Mouse (Mus musculus) neural tube, embryonic 15.5 days (tissue): ENCODE results near the gene Cend1. TPM values are rescaled to one million over a fixed set of nuclear protein-coding genes. Genes with fewer than 3 reads are reported as not detected.
"Not testable (repeated sequence)": the region's sequence is repeated elsewhere in the genome, so short reads cannot be mapped to it uniquely, and the experiment has no call there.

Experiments
- ATAC-seq: fragments of 200-750 bp; cut with Nextera tagmentation; 2 replicates; pipeline ENCODE4 v1.8.0; 2017; ENCODE audit warnings: mild to moderate bottlenecking, moderate TSS enrichment, moderate library complexity; ENCODE audit not compliant: low FRiP score
- H3K27ac ChIP-seq: fragments of 300-500 bp; sonication (generic); replicated peaks from 2 replicates; pipeline ENCODE4 v1.5.1; 2015; ENCODE audit warnings: mild to moderate bottlenecking, inconsistent platforms
- H3K27me3 ChIP-seq: fragments of 300-500 bp; sonication (generic); replicated peaks from 2 replicates; pipeline ENCODE4 v1.6.1; 2015; ENCODE audit warnings: inconsistent platforms
- H3K36me3 ChIP-seq: fragments of 300-500 bp; sonication (generic); 2 replicates; pipeline ENCODE4 v1.6.1; 2015; ENCODE audit warnings: inconsistent platforms
- H3K4me1 ChIP-seq: fragments of 300-500 bp; sonication (generic); 2 replicates; pipeline ENCODE4 v1.6.1; 2015; ENCODE audit warnings: inconsistent platforms
- H3K4me2 ChIP-seq: fragments of 300-500 bp; sonication (generic); 2 replicates; pipeline ENCODE4 v1.6.1; 2015; ENCODE audit warnings: inconsistent platforms, mild to moderate bottlenecking, moderate library complexity
- H3K4me3 ChIP-seq: fragments of 300-500 bp; sonication (generic); replicated peaks from 2 replicates; pipeline ENCODE4 v1.5.1; 2015; ENCODE audit warnings: mild to moderate bottlenecking, inconsistent platforms
- H3K9ac ChIP-seq: fragments of 300-500 bp; sonication (generic); replicated peaks from 2 replicates; pipeline ENCODE4 v1.6.1; 2015; ENCODE audit warnings: mild to moderate bottlenecking, inconsistent platforms
- H3K9me3 ChIP-seq: fragments of 300-500 bp; sonication (generic); replicated peaks from 2 replicates; pipeline ENCODE4 v1.6.1; 2016; ENCODE audit warnings: inconsistent platforms
- WGBS: fragments of 180-500 bp; shearing (Covaris S2); methylation state at CpG from one replicate; pipeline ENCODE4 v1.1.7; 2015; ENCODE audit warnings: mixed read lengths; 5-methylcytosine and 5-hydroxymethylcytosine counted together
- polyA plus RNA-seq: library from polyadenylated mRNA; unstranded; fragments of >200 nt; fragmentation: Nextera tagmentation; extraction: Ambion mirVana; gene quantifications from 2 replicates; pipeline ENCODE4 v1.2.1, GENCODE M21; 2015

Cend1 gene
- polyA plus RNA-seq, 1 experiment from 2014 or later = 208 TPM

DNA sequence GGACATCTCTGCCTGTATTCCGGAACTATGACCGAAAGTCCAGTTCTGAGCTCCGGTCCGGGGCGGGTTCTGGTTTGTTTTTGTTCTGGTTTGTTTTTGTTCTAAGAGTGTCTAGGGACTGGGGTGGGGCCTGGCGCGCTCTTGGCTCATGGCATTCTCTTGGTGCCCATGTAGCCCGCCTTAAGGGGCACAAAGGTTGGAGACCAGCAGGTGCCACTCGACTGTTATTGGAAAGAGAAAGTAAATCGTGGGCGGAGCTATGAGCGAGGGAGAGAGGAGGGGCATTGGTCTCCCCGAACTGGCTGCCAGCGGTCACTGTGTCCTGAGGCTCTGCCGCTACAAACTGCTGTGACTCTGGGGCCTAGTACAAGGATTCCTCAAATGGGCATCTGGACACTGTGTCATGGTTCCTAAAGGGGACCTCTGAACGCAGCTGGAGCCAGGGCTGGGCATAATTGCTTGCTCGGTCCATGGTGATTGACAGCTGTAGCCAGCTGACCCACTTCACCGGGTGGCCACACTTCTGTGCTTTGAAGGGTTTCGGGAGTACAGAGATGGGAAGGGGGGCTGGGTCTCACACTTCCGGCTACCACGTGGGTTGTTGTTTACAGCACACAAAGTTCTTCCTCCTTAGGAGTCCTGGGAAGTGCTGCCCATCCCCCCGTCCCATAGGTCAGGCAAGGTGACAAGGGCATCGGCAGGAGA lies 26.5 kb upstream of the Cend1 start:
- H3K4me2 ChIP-seq = peak overlapping the region; percentile 86
- peak overlapping the region; percentile 62 for H3K9ac ChIP-seq
- peak overlapping the region; percentile 68 for H3K27ac ChIP-seq
- peaks cover 34% of the 10 kb centered on the region for H3K36me3 ChIP-seq
- peak; percentile 33 for ATAC-seq
- H3K4me3 ChIP-seq = peak overlapping the region; percentile 61
- peaks cover 24% of the 10 kb centered on the region for H3K4me1 ChIP-seq
- peaks cover 18% of the 10 kb centered on the region for H3K27me3 ChIP-seq
- under 1% methylated on average over 23 of the region's 23 CpGs for WGBS
- no peaks in the 10 kb centered on the region for H3K9me3 ChIP-seq

DNA sequence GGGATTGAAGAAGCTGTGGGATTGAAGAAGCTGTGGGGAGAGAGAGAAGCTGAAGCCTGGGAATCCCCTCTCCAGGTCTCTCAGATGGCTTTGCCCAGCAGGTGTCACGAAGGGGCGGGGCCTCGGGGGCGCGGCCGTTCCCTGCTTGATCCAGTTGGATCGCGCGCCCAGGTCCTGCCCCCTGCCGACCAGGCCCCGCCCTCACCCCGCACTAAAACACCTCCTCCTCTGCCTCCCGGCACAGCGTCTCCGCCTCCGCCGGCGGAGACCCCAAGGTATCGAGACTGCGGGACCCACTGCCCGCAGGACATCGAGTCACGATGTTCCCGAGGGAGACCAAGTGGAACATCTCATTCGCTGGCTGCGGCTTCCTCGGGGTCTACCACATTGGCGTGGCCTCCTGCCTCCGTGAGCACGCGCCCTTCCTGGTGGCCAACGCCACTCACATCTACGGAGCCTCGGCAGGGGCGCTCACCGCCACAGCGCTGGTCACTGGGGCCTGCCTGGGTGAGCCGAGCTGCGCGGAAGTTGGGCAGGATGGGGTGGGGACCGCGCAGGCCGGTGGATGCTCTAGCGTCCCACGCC lies 25.8 kb upstream of the Cend1 start, which contains the start of gene Pnpla2:
Gene Pnpla2, plus strand, starts transcription at position 232 of the 585 bp plus-strand sequence.
- H3K36me3 ChIP-seq = peaks cover 41% of the 10 kb centered on the region
- ATAC-seq = peak; percentile 77
- H3K4me3 ChIP-seq = peak within 1 kb of the TSS; percentile 61
- no peaks in the 10 kb centered on the region for H3K9me3 ChIP-seq
- peak within 1 kb of the TSS; percentile 68 for H3K27ac ChIP-seq
- peak within 1 kb of the TSS; percentile 86 for H3K4me2 ChIP-seq
- peaks cover 11% of the 10 kb centered on the region for H3K27me3 ChIP-seq
- under 1% methylated on average over 45 of the region's 45 CpGs for WGBS
- peak within 1 kb of the TSS; percentile 62 for H3K9ac ChIP-seq
- H3K4me1 ChIP-seq = peaks cover 24% of the 10 kb centered on the region

DNA sequence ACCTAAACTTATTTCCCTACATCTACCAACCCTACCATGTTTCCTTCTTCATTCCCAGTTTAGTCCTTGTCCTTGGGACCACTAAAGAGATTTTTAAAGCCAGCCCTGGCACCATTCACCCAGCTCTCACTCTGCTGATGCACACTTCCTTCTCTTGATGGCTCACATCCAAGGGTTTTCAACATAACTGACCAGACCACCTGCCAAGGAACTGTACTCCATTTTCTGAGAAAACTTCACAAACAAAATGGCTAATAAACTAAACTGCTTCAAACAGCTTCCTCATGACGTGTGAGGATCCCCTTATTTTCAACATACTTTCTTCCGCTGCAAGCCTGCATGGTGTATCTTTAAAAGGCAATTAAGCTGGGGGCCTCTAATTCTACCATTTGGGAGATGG lies 24.3 kb upstream of the Cend1 start:
- Histone ChIP-seq H3K4me3 (no peak overlapping the region), H3K27ac (no peak overlapping the region), H3K9me3 (no peaks in the 10 kb centered on the region), H3K9ac (no peak overlapping the region), H3K4me2 (no peak overlapping the region), H3K36me3 (peaks cover 36% of the 10 kb centered on the region), H3K4me1 (peaks cover 30% of the 10 kb centered on the region), H3K27me3 (no peaks in the 10 kb centered on the region)
- 76% methylated on average over 2 of the region's 2 CpGs for WGBS
- ATAC-seq = no peak

DNA sequence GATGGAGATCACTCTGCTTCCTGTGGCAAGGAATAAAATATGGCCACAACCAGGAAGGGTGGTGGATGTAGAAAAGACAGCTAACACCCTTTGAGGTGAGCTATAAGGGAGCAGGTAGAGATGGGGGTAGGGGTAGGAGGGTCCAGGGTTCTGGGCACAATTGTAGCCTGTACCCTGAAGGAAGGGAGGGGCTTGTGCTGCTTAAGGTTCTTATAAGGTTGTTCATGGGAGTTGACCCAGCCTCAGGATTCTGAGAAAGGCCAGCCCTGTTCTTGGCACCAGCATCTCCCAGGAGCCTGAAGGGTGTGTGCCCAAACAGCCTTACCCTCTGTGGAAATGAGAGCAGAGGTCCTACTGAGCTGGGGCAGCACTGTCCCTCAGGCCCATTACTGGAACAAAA lies 22.6 kb upstream of the Cend1 start:
- ATAC-seq = no peak
- Histone ChIP-seq H3K4me1 (peaks cover 36% of the 10 kb centered on the region), H3K27me3 (no peaks in the 10 kb centered on the region)

DNA sequence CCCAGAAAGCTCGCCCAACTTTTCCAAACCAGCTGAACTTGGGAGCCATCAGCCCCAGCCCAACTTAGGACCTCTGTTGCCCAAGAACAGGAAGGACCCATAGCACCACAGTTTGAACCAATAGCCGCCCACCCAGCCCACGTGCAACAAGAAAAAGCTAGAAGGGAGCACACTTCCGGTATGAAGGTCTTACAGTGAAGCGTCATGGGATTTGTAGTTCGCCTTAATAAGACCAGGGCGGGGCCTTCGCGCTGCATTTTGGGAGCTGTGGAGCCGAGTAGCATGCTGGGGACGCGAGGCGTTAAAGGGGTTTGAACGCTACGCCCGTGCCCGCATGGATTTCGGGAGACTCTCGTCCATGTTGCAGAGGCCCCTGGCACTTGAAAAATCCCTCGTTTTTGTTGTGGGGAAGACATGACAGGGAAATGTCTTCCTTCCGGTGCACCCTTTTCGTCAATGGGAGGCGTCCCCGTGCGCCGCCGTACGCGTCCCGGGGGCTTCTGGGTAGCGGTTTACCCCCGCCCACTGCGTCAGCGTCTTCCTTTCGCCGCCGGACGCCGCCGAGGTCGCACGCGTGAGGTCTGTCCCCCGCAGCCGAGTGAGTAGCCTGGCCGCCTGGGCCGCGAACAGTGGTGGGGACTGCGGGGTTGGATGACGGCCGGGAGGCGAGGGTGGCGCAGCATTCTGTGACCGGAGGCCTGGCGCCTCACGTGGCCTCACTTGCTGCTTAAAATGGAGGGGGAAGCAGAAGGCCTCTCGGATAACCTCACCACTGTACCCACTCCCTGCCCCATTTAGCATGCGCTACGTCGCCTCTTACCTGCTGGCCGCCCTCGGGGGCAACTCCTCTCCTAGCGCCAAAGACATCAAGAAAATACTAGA lies 18.1 kb upstream of the Cend1 start, which contains the start of gene Rplp2:
Gene Rplp2, plus strand, starts transcription at position 261 of the 882 bp plus-strand sequence.
- H3K27me3 ChIP-seq = no peaks in the 10 kb centered on the region
- peak within 1 kb of the TSS; percentile 75 for H3K4me3 ChIP-seq
- no peaks in the 10 kb centered on the region for H3K9me3 ChIP-seq
- H3K4me1 ChIP-seq = peaks cover 40% of the 10 kb centered on the region
- H3K9ac ChIP-seq = peak within 1 kb of the TSS; percentile 83
- WGBS = under 1% methylated on average over 62 of the region's 63 CpGs
- peak within 1 kb of the TSS; percentile 66 for H3K4me2 ChIP-seq
- H3K36me3 ChIP-seq = peaks cover 34% of the 10 kb centered on the region
- peak within 1 kb of the TSS; percentile 96 for H3K27ac ChIP-seq
- ATAC-seq = peak; percentile 94

More for the DNA sequence above, 22.6 kb upstream of the Cend1 start:
- Histone ChIP-seq H3K27ac (no peak overlapping the region), H3K4me2 (no peak overlapping the region), H3K36me3 (peaks cover 38% of the 10 kb centered on the region), H3K9ac (no peak overlapping the region), H3K4me3 (no peak overlapping the region), H3K9me3 (no peaks in the 10 kb centered on the region)

DNA sequence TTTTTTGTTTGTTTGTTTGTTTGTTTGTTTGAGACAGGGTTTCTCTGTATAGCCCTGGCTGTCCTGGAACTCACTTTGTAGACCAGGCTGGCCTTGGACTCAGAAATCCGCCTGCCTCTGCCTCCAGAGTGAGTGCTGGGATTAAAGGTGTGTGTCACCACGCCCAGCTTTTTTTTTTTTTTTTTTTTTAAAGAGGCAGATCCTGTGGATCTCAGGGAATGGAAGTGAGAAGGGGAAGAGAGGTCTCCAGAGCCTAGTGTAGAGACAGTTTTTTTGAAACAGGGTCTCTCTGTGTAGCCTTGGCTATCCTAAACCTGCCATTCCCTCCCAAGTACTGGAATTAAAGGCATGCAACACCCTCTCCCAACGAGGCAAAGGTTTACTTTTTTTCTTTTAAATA lies 17.1 kb upstream of the Cend1 start:
- Histone ChIP-seq H3K4me2 (peak overlapping the region; percentile 66), H3K36me3 (peaks cover 24% of the 10 kb centered on the region), H3K27ac (peak overlapping the region; percentile 96; the same call in 1 of the 2 replicates), H3K4me1 (peaks cover 43% of the 10 kb centered on the region)
- ATAC-seq, H3K4me3 ChIP-seq, H3K27me3 ChIP-seq, H3K9me3 ChIP-seq, H3K9ac ChIP-seq: not testable (repeated sequence)
- WGBS = 89% methylated on average over 3 of the region's 3 CpGs

DNA sequence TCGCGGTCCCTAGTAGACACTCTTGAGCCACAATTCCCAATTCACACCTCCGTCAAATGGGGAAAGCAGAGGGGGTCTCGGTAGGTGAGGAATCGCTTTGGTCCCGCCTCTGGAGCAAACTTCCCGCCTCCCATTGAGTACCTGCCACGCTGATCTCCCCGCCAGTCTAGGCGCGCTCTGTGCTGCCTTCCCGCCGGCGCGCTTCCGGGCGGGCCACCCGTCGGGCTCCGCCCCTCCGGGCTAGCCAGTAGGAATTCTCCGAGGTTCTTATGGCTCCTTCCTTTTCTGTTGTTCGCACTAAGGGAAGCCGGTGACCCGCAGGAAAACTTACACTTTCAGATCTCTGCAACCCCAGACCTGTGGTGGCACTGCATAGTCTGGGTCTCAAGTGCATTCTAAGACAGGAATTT lies 14.5 kb upstream of the Cend1 start, which contains the start of gene Pidd1:
Gene Pidd1, minus strand, starts transcription at position 198 of the 410 bp plus-strand sequence.
- Histone ChIP-seq H3K4me2 (peak within 1 kb of the TSS; percentile 68), H3K27ac (no peak within 1 kb of the TSS), H3K4me1 (peaks cover 43% of the 10 kb centered on the region), H3K9me3 (no peaks in the 10 kb centered on the region), H3K9ac (peak within 1 kb of the TSS; percentile 38; the same call in 1 of the 2 replicates), H3K27me3 (no peaks in the 10 kb centered on the region), H3K36me3 (0 out of 2 replicates have a peak, but pooled peaks cover 4% of the 10 kb centered on the region), H3K4me3 (peak within 1 kb of the TSS; percentile 38)
- WGBS = under 1% methylated on average over 25 of the region's 25 CpGs
- ATAC-seq = no peak

DNA sequence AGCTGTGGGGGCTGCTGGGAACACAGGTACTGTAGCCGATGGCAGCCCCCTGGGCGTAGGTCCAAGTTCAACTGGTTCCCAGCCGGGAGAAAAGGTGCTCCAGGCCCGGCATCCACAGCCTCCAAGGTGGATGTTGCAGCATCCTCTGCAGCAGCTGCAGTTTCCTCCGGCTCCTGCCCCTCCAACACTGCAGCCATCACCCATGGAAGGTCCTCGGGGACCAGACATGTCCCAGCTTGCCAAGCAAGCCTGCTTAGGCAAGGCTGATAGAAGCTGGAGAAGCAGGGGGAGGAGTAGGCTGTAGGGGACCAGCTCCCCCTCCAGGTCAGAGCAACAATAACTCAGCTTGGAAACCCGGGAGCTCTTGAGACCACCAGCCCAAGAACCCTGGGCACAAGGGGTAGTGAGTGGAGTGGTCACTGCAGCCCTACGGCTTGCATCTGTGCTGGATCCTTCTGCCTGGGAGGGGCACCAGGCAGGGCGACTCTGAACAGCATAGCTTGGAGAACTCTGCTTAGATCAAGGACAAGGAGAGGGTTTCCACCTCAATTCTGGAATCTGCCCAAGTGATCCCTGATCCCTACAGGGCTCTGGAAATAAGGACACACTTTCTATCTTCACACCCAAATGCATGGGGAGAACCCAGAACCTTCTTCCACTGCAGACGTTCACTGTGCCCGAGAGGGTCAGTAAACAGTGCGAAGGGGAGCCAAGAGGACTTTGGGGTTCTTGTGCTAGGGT lies 14.0 kb upstream of the Cend1 start:
- ATAC-seq = no peak

DNA sequence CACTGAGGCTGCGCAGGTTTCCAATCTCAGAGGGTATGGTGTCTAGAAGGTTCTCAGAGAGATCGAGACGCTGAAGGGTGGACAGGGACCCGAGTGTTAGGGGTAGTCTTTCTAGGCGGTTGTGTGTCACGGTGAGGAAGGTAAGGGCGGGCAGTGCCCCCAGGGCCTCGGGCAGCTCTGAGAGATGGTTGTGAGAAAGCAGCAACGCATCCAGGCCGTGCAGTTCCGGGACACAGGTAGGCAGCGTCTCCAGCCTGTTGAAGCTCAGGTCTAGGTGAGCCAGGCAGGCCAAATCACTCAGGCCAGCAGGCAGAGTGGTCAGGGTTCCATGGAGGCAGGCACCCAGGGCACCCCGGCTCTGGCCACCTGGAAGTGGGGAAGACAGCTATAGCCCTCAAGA lies 12.9 kb upstream of the Cend1 start:
- Histone ChIP-seq H3K9me3 (no peaks in the 10 kb centered on the region), H3K4me3 (no peak overlapping the region), H3K9ac (0 out of 2 replicates have a peak overlapping the region, but pooled peaks have one; percentile 7), H3K4me1 (peaks cover 43% of the 10 kb centered on the region), H3K27me3 (no peaks in the 10 kb centered on the region), H3K27ac (no peak overlapping the region), H3K4me2 (peak overlapping the region; percentile 68; the same call in 1 of the 2 replicates), H3K36me3 (no peaks in the 10 kb centered on the region)
- WGBS = 93% methylated on average over 13 of the region's 13 CpGs
- no peak for ATAC-seq

More for the DNA sequence above, 14.0 kb upstream of the Cend1 start:
- H3K4me3 ChIP-seq = peak overlapping the region; percentile 38
- no peaks in the 10 kb centered on the region for H3K27me3 ChIP-seq
- peak overlapping the region; percentile 68 for H3K4me2 ChIP-seq
- no peaks in the 10 kb centered on the region for H3K36me3 ChIP-seq
- peaks cover 39% of the 10 kb centered on the region for H3K4me1 ChIP-seq
- H3K9me3 ChIP-seq = no peaks in the 10 kb centered on the region
- H3K9ac ChIP-seq = peak overlapping the region; percentile 38; the same call in 1 of the 2 replicates
- WGBS = 25% methylated on average over 12 of the region's 12 CpGs
- no peak overlapping the region for H3K27ac ChIP-seq

DNA sequence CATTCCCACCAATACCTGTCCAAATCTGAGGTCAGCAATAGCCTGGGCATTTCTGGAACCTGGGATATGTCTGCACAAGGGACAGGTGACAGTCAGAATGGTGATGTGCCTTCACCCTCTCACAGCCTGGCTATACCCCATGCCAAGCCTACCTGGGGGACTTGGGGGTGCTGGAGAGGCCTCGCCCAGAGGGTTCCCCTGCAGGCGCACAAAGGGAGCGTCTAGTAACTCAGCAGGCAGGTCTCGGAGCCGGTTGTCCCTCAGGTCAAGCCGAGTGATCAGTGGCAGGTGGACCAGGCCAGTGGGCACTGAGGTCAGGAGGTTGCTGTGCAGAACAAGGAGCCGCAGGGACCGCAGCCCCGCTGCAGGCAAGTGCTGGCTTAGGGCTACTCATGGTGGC lies 12.2 kb upstream of the Cend1 start:
- Histone ChIP-seq H3K4me3 (no peak overlapping the region), H3K27me3 (no peaks in the 10 kb centered on the region), H3K27ac (no peak overlapping the region), H3K9me3 (no peaks in the 10 kb centered on the region), H3K4me2 (no peak overlapping the region), H3K36me3 (no peaks in the 10 kb centered on the region), H3K4me1 (peaks cover 45% of the 10 kb centered on the region), H3K9ac (no peak overlapping the region)
- WGBS = 94% methylated on average over 9 of the region's 9 CpGs
- ATAC-seq = no peak

DNA sequence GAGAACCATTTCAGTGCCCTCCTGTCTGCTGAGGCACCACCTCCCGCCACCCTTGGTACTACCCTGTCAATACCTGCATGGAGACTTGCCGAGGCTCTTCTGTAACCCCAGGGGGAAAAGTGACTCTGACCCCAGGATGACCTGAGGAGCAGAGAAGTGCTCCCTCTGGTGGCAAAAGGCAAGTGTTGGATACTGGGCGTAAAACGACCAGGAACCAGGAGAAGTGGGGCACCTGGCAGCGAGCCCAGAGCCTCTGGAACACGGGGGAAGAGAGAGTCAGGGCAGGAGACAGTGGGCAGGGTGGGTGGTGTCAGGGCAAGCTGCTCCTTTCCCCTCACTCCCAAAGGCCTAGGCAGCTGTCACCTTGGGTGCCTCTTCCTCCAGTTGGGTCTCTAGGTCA lies 11.3 kb upstream of the Cend1 start:
- no peaks in the 10 kb centered on the region for H3K27me3 ChIP-seq
- H3K9me3 ChIP-seq = no peaks in the 10 kb centered on the region
- WGBS = 22% methylated on average over 6 of the region's 6 CpGs
- H3K4me3 ChIP-seq = no peak overlapping the region
- H3K9ac ChIP-seq = no peak overlapping the region
- no peak overlapping the region for H3K4me2 ChIP-seq
- ATAC-seq = no peak
- no peak overlapping the region for H3K27ac ChIP-seq
- peaks cover 54% of the 10 kb centered on the region for H3K4me1 ChIP-seq
- no peaks in the 10 kb centered on the region for H3K36me3 ChIP-seq
